Comparison of ENCODE assay signal across 8 mouse cellular contexts in genomic region chr19:18712153-18712865, GRCm38 (mm10). TPM values are rescaled to one million over a fixed set of nuclear protein-coding genes. Genes with fewer than 3 reads are reported as not detected.
DNase-seq lines count a peak whose midpoint lies in the region; ATAC-seq and TF ChIP-seq lines count a peak whose summit lies in the region.

No protein-coding gene starts in this region.

- no peaks in the 10 kb centered on the region for H3K27me3 ChIP-seq in heart, embryonic 15.5 days
- H3K27me3 ChIP-seq in heart, postnatal 0 days (ENCODE audit: control insufficient read depth, insufficient read depth, low read length), result no peaks in the 10 kb centered on the region
- H3K27me3 ChIP-seq in midbrain, embryonic 10.5 days (ENCODE audit: low read depth, poor library complexity, severe bottlenecking), result no peaks in the 10 kb centered on the region

- H3K4me3 ChIP-seq in heart, embryonic 15.5 days, result peak overlapping the region; percentile 77
- H3K4me3 ChIP-seq in heart, postnatal 0 days (ENCODE audit: low read depth, low read length), result peak overlapping the region; percentile 76
- H3K4me3 ChIP-seq in midbrain, embryonic 10.5 days, result peak overlapping the region; percentile 84

- TF ChIP-seq EP300 in heart, postnatal 0 days (IDR thresholded peaks at IDR 0.05; ENCODE audit: low read depth), result no peak; the same call in 1 of the 2 replicates

- no peak for TF ChIP-seq CTCF in heart, postnatal 0 days (IDR thresholded peaks at IDR 0.05; ENCODE audit: low read depth)

- no peak for DNase-seq in heart, adult 11 months
- peak; percentile 72 for DNase-seq in MEL-GATA-1-ER (ENCODE audit: extremely low read depth, low read depth)
- no peak for DNase-seq in heart, postnatal 0 days (ENCODE audit: low spot score)
- no peak for DNase-seq in midbrain, embryonic 10.5 days (ENCODE audit: low spot score)
- no peak for DNase-seq in layer of hippocampus, postnatal 10 days (ENCODE audit: low spot score in 2 of 2)
- no peak for DNase-seq in ovary, postnatal 10 days (ENCODE audit: low spot score)
- no peak for DNase-seq in gastrocnemius, postnatal 14 days

- intact Hi-C loops in gastrocnemius, postnatal 14 days (cut with DNase I; ENCODE audit: low total_unique reads), result no loop called here

- peak overlapping the region; percentile 90 for H3K4me2 ChIP-seq in heart, embryonic 15.5 days
- peak overlapping the region; percentile 81 for H3K4me2 ChIP-seq in heart, postnatal 0 days (ENCODE audit: low read depth, low read length)

- H3K9ac ChIP-seq in heart, embryonic 15.5 days, result peak overlapping the region; percentile 68
- H3K9ac ChIP-seq in heart, postnatal 0 days (replicated peaks; ENCODE audit: low read depth, low read length), result peak overlapping the region; percentile 76

- no peaks in the 10 kb centered on the region for H3K9me3 ChIP-seq in heart, embryonic 15.5 days (replicated peaks)
- no peaks in the 10 kb centered on the region for H3K9me3 ChIP-seq in heart, postnatal 0 days (replicated peaks; ENCODE audit: control insufficient read depth, low read length)
- no peaks in the 10 kb centered on the region for H3K9me3 ChIP-seq in midbrain, embryonic 10.5 days (replicated peaks)

- peak overlapping the region; percentile 97 for H3K27ac ChIP-seq in heart, embryonic 15.5 days
- H3K27ac ChIP-seq in heart, postnatal 0 days (ENCODE audit: low read depth), result peak overlapping the region; percentile 97
- peak overlapping the region; percentile 93 for H3K27ac ChIP-seq in midbrain, embryonic 10.5 days (replicated peaks)

- WGBS in heart, embryonic 15.5 days, result 53% methylated on average over 16 of the region's 16 CpGs
- whole genome bisulfite sequencing in heart, postnatal 0 days, result 53% methylated on average over 16 of the region's 16 CpGs
- 58% methylated on average over 16 of the region's 16 CpGs for WGBS in midbrain, embryonic 10.5 days

- no peaks in the 10 kb centered on the region for H3K36me3 ChIP-seq in heart, embryonic 15.5 days
- H3K36me3 ChIP-seq in heart, postnatal 0 days (replicated peaks; ENCODE audit: control insufficient read depth, insufficient read depth, low read length), result no peaks in the 10 kb centered on the region
- peaks cover 5% of the 10 kb centered on the region for H3K36me3 ChIP-seq in midbrain, embryonic 10.5 days

- H3K4me1 ChIP-seq in heart, embryonic 15.5 days (replicated peaks), result peaks cover 37% of the 10 kb centered on the region
- peaks cover 9% of the 10 kb centered on the region for H3K4me1 ChIP-seq in heart, postnatal 0 days (ENCODE audit: control insufficient read depth, insufficient read depth)
- H3K4me1 ChIP-seq in midbrain, embryonic 10.5 days, result peaks cover 27% of the 10 kb centered on the region

- no peak for ATAC-seq in heart, embryonic 15.5 days (replicated peaks; ENCODE audit: insufficient number of reproducible peaks, insufficient read depth, low FRiP score, low read depth)
- no peak for ATAC-seq in heart, postnatal 0 days (ENCODE audit: insufficient read depth, low read depth)

RNA-seq across cellular contexts. Expression of gene D030056L22Rik, which starts 0.7 kb away (rescaled TPM):
- 27.9 TPM in 2 replicates for polyA plus RNA-seq in heart, embryonic 15.5 days (2015; fragmentation: Nextera tagmentation; extraction: Ambion mirVana)
- 16.9 and 33.9 TPM in 2 replicates for total RNA-seq in heart, postnatal 0 days (2014; rRNA removed; ENCODE audit: low replicate concordance)
- 14.6 and 18.8 TPM in 2 replicates for polyA plus RNA-seq in heart, postnatal 0 days (2015; fragmentation: Nextera tagmentation; extraction: Ambion mirVana)
- polyA plus RNA-seq in midbrain, embryonic 10.5 days (2016; fragmentation: Nextera tagmentation; extraction: Ambion mirVana), result 49.6 and 50.8 TPM in 2 replicates
- total RNA-seq in layer of hippocampus, postnatal 10 days (2021), result 10 to 100 TPM; 22.9 to 23.0 TPM
- 1 to 10 TPM; 2.6 to 3.1 TPM for total RNA-seq in gastrocnemius, postnatal 14 days (2021)

RNA-seq across cellular contexts. Expression of gene Trpm6, which starts 37.5 kb away (rescaled TPM):
- polyA plus RNA-seq in heart, embryonic 15.5 days (2015; fragmentation: Nextera tagmentation; extraction: Ambion mirVana), result 0.30 and 0.37 TPM in 2 replicates
- 1.4 TPM in 1 of 2 replicates, not detected in the other for total RNA-seq in heart, postnatal 0 days (2014; rRNA removed; ENCODE audit: low replicate concordance)
- polyA plus RNA-seq in heart, postnatal 0 days (2015; fragmentation: Nextera tagmentation; extraction: Ambion mirVana), result 0.15 and 0.20 TPM in 2 replicates
- 0.38 and 0.67 TPM in 2 replicates for polyA plus RNA-seq in midbrain, embryonic 10.5 days (2016; fragmentation: Nextera tagmentation; extraction: Ambion mirVana)
- total RNA-seq in layer of hippocampus, postnatal 10 days (2021), result 1 to 10 TPM in 1 of 2 experiments, under 1 TPM in 1; 0.76 to 1.0 TPM
- under 1 TPM; 0.04 to 0.14 TPM for total RNA-seq in gastrocnemius, postnatal 14 days (2021)

RNA-seq across cellular contexts. Expression of gene Carnmt1, which starts 41.7 kb away (rescaled TPM):
- polyA plus RNA-seq in heart, embryonic 15.5 days (2015; fragmentation: Nextera tagmentation; extraction: Ambion mirVana), result 23.5 and 25.4 TPM in 2 replicates
- 15.3 and 24.6 TPM in 2 replicates for total RNA-seq in heart, postnatal 0 days (2014; rRNA removed; ENCODE audit: low replicate concordance)
- polyA plus RNA-seq in heart, postnatal 0 days (2015; fragmentation: Nextera tagmentation; extraction: Ambion mirVana), result 28.6 and 30.9 TPM in 2 replicates
- polyA plus RNA-seq in midbrain, embryonic 10.5 days (2016; fragmentation: Nextera tagmentation; extraction: Ambion mirVana), result 24.0 and 26.8 TPM in 2 replicates
- 10 to 100 TPM; 11.4 to 11.6 TPM for total RNA-seq in layer of hippocampus, postnatal 10 days (2021)
- total RNA-seq in gastrocnemius, postnatal 14 days (2021), result 10 to 100 TPM; 69.3 to 72.8 TPM
